Mouse (Mus musculus): Measurements from ENCODE around the gene Creb3l2.

DNA sequence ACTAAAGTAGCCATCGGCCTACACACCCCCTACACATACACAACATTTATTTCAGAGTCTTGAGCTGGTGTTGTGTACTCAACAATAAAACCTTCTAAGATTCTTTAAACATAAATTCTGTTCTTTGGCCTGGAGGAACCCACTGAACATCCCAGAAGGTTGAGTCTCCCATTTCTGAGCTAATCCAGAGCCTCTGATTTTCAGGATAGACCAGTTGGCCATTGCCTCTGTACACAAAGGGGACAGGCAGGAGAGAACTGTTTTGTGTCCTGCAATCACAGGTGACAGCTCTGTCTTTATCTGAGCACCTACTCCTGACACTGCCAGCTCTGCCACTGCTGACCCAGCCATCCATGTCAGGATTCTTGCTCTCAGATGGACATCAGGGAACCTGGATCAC is 150.8 kb downstream of the Creb3l2 start:
- TF ChIP-seq POLR2A (IDR thresholded peaks at IDR 0.05; ENCODE audit: extremely low read depth, insufficient read depth, low read length) (no peak), CTCF (IDR thresholded peaks at IDR 0.05; ENCODE audit: extremely low read depth, insufficient read depth, low read length) (no peak)
